Mouse (Mus musculus) urinary bladder, postnatal 10 days (tissue): ENCODE results near the gene Was.
"Not testable (repeated sequence)": the region's sequence is repeated elsewhere in the genome, so short reads cannot be mapped to it uniquely, and the experiment has no call there.

ENCODE experiments used
- DNase-seq: peaks from one replicate; pipeline ENCODE4 v3.0.0; 2022; ENCODE audit warnings: low spot score

Gene Was

DNA sequence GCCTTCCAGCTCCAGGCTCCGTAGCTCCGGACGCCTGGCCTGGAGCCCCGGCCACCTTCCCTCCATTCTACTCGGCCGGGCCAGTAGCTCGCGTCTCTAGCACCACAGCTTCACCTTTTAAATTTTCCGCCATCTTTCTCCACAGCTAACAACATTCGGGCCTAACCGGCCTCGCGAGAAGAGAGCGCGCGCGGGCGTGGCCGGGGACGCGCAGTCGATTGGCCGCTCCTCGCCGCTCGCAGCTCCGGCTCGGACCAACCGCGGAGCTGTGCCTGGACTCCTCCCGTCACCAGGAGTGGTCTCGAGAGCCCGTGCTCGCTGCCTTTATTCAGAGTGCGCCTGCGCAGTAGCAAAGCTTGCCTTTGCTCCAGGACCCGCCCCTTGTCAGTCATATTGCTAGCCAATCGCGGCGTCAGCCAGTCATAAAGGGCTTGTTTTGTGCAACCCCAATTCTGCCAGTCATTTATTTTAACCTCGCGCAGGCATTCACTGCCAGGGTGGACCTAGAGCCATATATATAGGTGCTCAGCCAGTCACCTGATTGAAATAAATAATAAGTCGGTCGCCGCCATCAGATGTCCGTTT is 15.8 kb downstream of the Was start, which contains the start of gene Suv39h1:
Gene Suv39h1 (minus strand): TSS at position 331 of the 585 bp plus-strand sequence.
- peak; percentile 69 for DNase-seq

DNA sequence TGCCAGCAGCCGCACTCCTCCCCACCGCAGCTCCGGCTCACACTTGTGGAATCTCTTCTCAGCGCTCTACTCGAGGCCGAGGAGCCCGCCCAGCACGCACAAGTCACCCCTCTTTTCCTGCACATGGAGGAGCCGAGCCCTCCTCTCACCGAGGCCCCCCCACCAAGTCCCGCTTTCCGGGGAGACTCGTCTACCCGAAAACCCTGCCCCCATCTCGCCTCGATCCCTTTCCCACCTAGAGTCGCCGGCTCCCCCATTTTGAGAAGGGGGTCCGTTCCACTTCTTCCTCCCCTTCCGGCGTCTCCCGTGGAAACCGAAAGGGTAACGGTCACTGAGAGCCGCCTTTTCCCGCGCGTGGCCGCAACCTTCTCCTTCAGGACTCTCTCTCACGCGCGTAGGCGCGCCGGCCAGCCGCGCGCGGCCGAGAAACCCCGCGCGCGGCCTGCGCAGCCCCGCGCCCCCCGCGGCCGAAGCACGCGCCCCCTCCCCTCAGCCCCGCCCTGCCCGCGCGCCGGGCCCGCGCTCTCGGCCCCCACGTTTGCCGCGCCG is 16.3 kb downstream of the Was start:
- no peak for DNase-seq

GRCm38 (mm10) chrX:8069166-8069565 is 21.1 kb downstream of the Was start:
- DNase-seq: no peak

DNA sequence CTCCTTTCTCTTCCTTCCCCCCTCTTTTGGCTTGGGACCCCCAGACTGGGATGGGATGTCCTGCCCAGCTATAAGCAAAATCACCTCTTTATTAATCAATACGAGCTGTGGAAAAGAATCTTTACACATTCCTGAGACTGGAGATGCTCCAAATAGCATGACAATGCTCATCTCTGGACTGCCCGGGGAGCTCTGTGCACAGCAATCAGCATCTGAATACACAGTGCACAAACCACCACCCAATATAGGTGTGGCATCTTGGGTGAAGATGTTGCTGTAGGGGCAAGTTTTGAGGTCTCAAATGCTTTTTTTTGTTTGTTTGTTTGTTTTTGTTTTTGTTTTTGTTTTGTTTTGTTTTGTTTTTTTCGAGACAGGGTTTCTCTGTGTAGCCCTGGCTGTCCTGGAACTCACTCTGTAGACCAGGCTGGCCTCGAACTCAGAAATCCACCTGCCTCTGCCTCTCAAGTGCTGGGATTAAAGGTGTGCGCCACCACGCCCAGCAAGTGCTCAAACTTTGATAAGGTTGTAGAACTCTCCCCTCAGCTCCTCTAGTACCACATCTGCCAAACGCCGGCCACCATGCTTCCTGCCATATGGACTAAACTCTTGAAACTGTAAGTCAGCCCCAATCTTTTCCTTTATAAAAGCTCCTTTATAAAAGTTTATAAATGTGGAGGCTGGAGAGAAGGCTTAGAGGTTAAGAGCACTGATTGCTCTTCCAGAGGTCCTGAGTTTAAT is 39.1 kb downstream of the Was start:
- not testable (repeated sequence) for DNase-seq

DNA sequence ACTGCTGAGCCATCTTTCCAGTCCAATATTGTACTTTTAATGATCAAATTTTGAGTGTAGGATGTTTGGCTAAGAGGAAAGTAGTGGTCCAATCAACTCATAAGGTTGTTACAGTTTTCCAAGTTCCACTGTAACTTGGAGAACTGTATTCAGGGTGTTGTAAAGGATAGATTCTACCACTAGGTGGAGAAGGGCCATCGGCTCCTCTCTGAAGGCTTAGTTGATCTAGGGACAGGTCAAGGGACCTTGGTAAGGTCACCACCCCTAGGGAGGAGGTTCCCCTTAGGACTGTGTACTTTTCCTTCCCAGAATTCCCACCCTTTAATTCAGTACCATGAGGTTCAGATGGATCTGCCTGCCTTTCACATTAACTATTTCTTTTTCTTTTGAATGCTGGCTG is 57.3 kb downstream of the Was start:
- DNase-seq: no peak
